Mouse (Mus musculus) right cerebral cortex, postnatal 25 days (tissue): ENCODE results near the gene Sympk.
"Not testable (repeated sequence)": the region's sequence is repeated elsewhere in the genome, so short reads cannot be mapped to it uniquely, and the experiment has no call there.

Experiments
- DNase-seq: peaks from one replicate; pipeline ENCODE4 v3.0.0; 2022

Sympk gene

GRCm38 (mm10) chr7:19052345-19053135, 28.4 kb downstream of the Sympk start:
- DNase-seq: peak; percentile 62

GRCm38 (mm10) chr7:19053136-19053532, 29.0 kb downstream of the Sympk start:
- DNase-seq: no peak

- no peak for DNase-seq
Measured at GRCm38 (mm10) chr7:19054047-19054776, 30.0 kb downstream of the Sympk start, which contains the start of gene Rsph6a. TSS of gene Rsph6a (plus strand) at chr7:19054690.

- DNase-seq: no peak
Measured at GRCm38 (mm10) chr7:19054777-19055076, 30.6 kb downstream of the Sympk start.

GRCm38 (mm10) chr7:19055108-19055507, 30.9 kb downstream of the Sympk start:
- DNase-seq: no peak

- DNase-seq: no peak
Measured at GRCm38 (mm10) chr7:19057405-19057804, 33.2 kb downstream of the Sympk start.

GRCm38 (mm10) chr7:19065896-19066295, 41.7 kb downstream of the Sympk start:
- no peak for DNase-seq

- no peak for DNase-seq
Measured at GRCm38 (mm10) chr7:19067063-19067462, 42.9 kb downstream of the Sympk start.

GRCm38 (mm10) chr7:19067935-19068334, 43.8 kb downstream of the Sympk start:
- no peak for DNase-seq

- DNase-seq: no peak
Measured at GRCm38 (mm10) chr7:19068707-19069106, 44.5 kb downstream of the Sympk start.

GRCm38 (mm10) chr7:19069500-19069899, 45.3 kb downstream of the Sympk start:
- no peak for DNase-seq

- not testable (repeated sequence) for DNase-seq
Measured at GRCm38 (mm10) chr7:19071024-19071423, 46.8 kb downstream of the Sympk start.

GRCm38 (mm10) chr7:19073504-19073903, 49.3 kb downstream of the Sympk start:
- no peak for DNase-seq

- DNase-seq: no peak
Measured at GRCm38 (mm10) chr7:19074494-19074893, 50.3 kb downstream of the Sympk start.

- DNase-seq: no peak
Measured at GRCm38 (mm10) chr7:19075231-19075630, 51.1 kb downstream of the Sympk start.

- DNase-seq: peak; percentile 97
Measured at GRCm38 (mm10) chr7:19075723-19076585, 51.8 kb downstream of the Sympk start, which contains the start of gene Dmwd. TSS of gene Dmwd (plus strand) at chr7:19076227.

GRCm38 (mm10) chr7:19076586-19076991, 52.4 kb downstream of the Sympk start:
- DNase-seq: no peak

- DNase-seq: no peak
Measured at GRCm38 (mm10) chr7:19077761-19078160, 53.6 kb downstream of the Sympk start.

GRCm38 (mm10) chr7:19078732-19079131, 54.6 kb downstream of the Sympk start:
- DNase-seq: no peak

- DNase-seq: no peak
Measured at GRCm38 (mm10) chr7:19080451-19080950, 56.3 kb downstream of the Sympk start.

- DNase-seq: no peak
Measured at GRCm38 (mm10) chr7:19082171-19082570, 58.0 kb downstream of the Sympk start.

GRCm38 (mm10) chr7:19083096-19083495, 58.9 kb downstream of the Sympk start:
- DNase-seq: no peak

- DNase-seq: no peak
Measured at GRCm38 (mm10) chr7:19083701-19084100, 59.5 kb downstream of the Sympk start, which contains the start of gene Dmpk. TSS of gene Dmpk (plus strand) at chr7:19083849.
